Mouse (Mus musculus) urinary bladder, postnatal 14 days (tissue): ENCODE data around the gene Ctf2.

ENCODE experiments used
- DNase-seq: peaks from one replicate; pipeline ENCODE4 v3.0.0; 2021; ENCODE audit warnings: low spot score

Gene Ctf2

GRCm38 (mm10) chr7:127685304-127686018, 46.5 kb downstream of the Ctf2 start:
- DNase-seq = no peak

- DNase-seq = no peak
These were observed 49.9 kb downstream of the Ctf2 start for GRCm38 (mm10) chr7:127681888-127682553.

- no peak for DNase-seq
These were observed 51.4 kb downstream of the Ctf2 start for GRCm38 (mm10) chr7:127680541-127680940.

- DNase-seq = no peak
These were observed 53.2 kb downstream of the Ctf2 start for GRCm38 (mm10) chr7:127678811-127679210.

GRCm38 (mm10) chr7:127677609-127678008, 54.4 kb downstream of the Ctf2 start:
- DNase-seq = no peak

GRCm38 (mm10) chr7:127677077-127677476, 54.9 kb downstream of the Ctf2 start:
- DNase-seq = peak; percentile 47

- DNase-seq = peak; percentile 42
These were observed 56.6 kb downstream of the Ctf2 start for GRCm38 (mm10) chr7:127675391-127675811.

- DNase-seq = peak; percentile 90
These were observed 57.0 kb downstream of the Ctf2 start for GRCm38 (mm10) chr7:127674977-127675376.

GRCm38 (mm10) chr7:127672776-127673175, 59.2 kb downstream of the Ctf2 start:
- DNase-seq = no peak

GRCm38 (mm10) chr7:127671880-127672774, 59.8 kb downstream of the Ctf2 start:
- no peak for DNase-seq
